Mouse (Mus musculus) left cerebral cortex, postnatal 25 days (tissue): ENCODE results near the gene Usp33. TPM values are rescaled to one million over a fixed set of nuclear protein-coding genes. Genes with fewer than 3 reads are reported as not detected.

Source experiments
- DNase-seq, 2 experiments: peaks; one replicate each; pipeline ENCODE4 v3.0.0; 2022; ENCODE audit warnings: low spot score in 2 of 2, mixed read lengths in 1 of 2
- intact Hi-C: fragments of 180-260 bp; cut with DNase I; formaldehyde crosslinking; loops from one replicate; pipeline ENCODE4 v1.15.1; 2025
- total RNA-seq, 2 experiments: library from RNA; stranded (reverse); gene quantifications; 2 replicates each; pipeline ENCODE4 v1.2.3; 2021

Gene Usp33
- total RNA-seq, 2 experiments from 2014 or later = 129 to 138 TPM

- intact Hi-C loops = no loop called here
- no peak for DNase-seq
Measured at GRCm38 (mm10) chr3:152336085-152336484, 10.2 kb upstream of the Usp33 start.

DNA sequence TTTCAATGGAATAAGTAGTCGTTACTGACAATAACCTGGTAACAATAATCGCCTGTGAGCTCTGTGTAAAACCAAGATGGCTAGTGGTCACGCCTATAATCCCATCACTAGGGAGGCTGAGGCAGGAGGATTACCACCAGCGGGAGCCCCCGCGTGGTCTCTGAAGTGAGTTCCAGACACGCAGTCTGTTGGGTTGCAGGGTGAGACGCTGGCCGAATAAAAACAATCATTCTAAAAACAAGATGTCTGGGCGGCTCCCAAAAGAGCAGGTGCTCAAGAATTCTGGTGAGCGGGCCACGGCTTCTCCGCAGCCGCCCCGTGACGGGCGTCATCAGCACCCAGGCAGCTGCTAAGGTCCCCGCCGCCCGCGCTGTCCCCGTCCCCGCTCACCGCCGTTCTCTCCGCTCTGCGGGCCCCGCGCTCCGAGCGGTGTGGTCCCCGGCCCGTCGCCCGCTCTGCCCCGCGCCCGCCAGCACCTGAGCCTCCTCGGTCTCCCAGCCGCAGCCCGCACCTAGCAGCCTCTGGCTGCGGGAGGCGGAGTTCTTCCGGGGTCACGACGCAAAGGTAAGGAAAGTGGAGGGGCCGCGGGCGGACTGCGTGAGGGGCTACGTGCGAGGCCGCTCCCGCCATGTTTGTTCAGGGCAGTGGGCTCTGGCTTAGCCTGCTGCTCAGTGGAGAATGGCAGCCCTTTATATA, 6.3 kb upstream of the Usp33 start, which contains the start of gene Miga1:
Gene Miga1, minus strand, starts transcription at position 546 of the 696 bp plus-strand sequence.
- intact Hi-C loops = no loop called here
- DNase-seq = peak; percentile 86 to 91

- no peak for DNase-seq
- intact Hi-C loops = no loop called here
Measured at GRCm38 (mm10) chr3:152342961-152343517, 3.2 kb upstream of the Usp33 start.

DNA sequence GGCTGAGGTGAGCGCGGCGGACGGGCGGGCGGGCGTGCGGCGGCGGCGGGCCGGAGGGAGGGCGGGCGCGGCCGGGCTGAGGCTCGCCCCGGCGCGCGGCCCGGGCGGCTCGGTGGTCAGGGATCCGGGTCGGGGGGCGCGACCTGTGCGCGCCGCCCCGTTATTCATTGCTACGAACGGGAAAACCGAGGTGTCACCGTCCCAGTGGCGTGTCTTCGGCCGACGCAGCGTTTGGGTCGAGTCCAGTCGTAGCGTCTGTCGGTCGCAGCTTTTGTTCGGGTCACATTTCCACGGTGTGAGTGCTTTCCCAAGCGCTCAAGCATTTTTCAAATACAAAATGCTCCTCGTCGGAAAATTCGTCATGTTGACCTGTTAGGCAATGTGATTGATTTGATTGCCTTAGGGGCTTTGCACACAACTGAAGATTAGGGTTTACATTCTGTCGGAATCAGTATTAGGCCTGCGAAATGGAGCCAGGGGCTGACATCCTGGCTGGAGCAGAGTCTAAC, 409 bp downstream of the Usp33 start:
- intact Hi-C loops = no loop called here
- peak; percentile 30 to 35 for DNase-seq

GRCm38 (mm10) chr3:152347227-152347626, 949 bp downstream of the Usp33 start:
- intact Hi-C loops = no loop called here

GRCm38 (mm10) chr3:152348011-152348830, 1.9 kb downstream of the Usp33 start:
- no peak for DNase-seq
- intact Hi-C loops = no loop called here

More at GRCm38 (mm10) chr3:152347227-152347626, 949 bp downstream of the Usp33 start:
- no peak for DNase-seq

- DNase-seq = no peak
- intact Hi-C loops = no loop called here
Measured at GRCm38 (mm10) chr3:152350431-152350830, 4.2 kb downstream of the Usp33 start.

DNA sequence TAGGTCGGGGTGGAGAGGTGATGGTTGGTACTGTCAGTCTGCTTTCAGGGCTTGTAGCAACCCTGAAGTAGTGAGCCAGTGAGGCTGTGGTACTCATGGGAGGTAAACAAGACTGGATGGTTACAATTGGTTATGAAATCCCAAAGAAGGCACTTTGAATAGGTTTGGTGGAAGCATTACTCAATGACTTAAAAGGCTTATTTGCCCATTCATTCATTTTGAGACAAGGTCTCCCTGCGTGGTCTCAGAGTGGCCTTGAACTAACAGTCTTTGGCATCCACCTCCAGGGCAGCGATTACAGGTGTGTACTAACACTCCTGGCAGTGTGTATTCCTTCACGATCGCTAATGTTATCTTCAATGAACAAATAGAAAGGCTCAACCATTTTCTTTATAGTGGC, 4.7 kb downstream of the Usp33 start:
- intact Hi-C loops = no loop called here

GRCm38 (mm10) chr3:152352289-152352688, 6.0 kb downstream of the Usp33 start:
- intact Hi-C loops = no loop called here
- DNase-seq = no peak

More for the DNA sequence above, 4.7 kb downstream of the Usp33 start:
- DNase-seq = no peak

GRCm38 (mm10) chr3:152353434-152354177, 7.3 kb downstream of the Usp33 start:
- intact Hi-C loops = no loop called here
- DNase-seq = no peak

DNA sequence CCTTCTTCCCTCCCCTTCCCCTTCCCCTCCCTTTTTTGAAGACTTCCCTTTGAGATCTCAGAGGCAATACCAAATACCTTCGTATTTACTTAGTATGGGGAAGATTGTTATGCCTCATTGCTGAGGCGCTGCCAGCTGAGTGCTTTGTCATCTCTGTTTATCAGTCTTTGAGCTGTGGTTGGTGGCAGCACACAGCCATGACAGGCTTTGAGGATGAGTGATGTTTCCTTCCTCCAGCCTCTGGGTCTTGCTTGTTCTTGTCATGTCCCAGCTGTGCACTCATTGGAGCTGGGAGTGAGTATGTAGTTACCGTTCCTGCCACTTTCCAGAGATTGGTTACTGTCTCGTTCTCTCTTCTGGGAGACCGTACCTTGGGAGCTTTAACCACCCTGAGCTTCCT, 9.1 kb downstream of the Usp33 start:
- intact Hi-C loops = no loop called here
- DNase-seq = no peak

DNA sequence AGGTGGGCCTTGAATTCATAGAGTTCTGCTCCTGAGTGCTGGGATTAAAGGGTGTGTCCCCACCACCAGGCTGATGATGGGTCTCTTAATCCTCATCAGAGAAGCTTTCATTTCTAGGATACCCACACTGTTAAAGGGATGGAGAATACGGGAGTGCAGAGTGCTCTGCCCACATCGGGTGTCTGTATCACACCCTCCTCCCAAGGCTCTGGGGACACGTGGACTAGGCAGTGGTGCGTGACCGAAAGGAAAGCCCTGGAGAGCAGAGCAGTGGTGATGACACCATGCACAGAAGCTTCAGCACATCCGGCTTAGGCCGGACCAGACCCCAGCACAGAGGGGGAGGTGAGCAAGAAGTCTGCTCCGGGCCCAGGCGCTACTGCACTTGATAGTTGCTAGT, 10.5 kb downstream of the Usp33 start:
- intact Hi-C loops = no loop called here
- DNase-seq = no peak

DNA sequence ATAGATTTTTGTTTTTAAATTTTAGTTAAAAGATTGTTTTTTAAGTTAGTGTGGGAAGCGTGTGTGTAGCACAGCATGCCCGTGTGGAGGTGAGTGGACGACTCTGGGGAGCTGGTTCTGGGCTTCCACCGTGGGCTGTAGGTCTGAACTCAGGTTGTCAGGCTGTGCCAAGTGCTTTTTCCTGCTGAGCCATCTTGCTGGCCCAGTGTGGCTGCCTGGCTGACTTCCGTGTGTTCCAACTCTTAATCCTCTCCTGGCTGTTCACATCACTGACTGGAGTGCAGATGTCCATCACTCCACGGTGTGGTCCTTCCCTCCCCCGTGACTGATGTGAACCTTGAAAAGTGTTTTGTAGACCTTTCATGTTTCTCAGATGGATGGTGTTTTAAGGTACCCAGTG, 12.9 kb downstream of the Usp33 start:
- intact Hi-C loops = no loop called here
- DNase-seq = no peak

GRCm38 (mm10) chr3:152364181-152364580, 17.9 kb downstream of the Usp33 start:
- intact Hi-C loops = no loop called here
- DNase-seq = no peak

DNA sequence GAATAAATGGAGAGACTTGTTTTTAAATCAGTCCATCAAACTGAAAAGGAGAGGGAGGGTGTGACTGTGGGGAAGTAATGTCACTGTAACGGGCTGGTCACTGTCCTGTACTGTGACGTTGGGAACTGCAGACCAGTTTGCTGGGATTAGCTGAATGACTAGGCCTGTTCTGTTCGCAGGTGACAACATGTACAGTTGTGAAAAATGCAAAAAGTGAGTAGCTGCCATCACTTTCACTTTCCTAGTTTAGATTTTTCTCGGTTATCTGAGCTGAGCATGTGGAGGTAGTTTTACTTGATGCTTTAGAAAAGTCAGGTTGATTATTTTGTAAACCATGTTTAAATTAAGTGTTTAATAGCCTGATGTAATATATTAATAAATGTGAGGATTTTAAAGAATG, 29.8 kb downstream of the Usp33 start:
- no peak for DNase-seq
- intact Hi-C loops = no loop called here

- DNase-seq = no peak
- intact Hi-C loops = no loop called here
Measured at GRCm38 (mm10) chr3:152384106-152384505, 37.8 kb downstream of the Usp33 start.

- intact Hi-C loops = loop anchor here (2.0 to 5.0 kb wide), 3 partner anchors 81 to 352 kb away; partner anchors contain the start of gene Ak5
- peak; percentile 89 to 93 for DNase-seq
Measured at GRCm38 (mm10) chr3:152395350-152396277, 49.3 kb downstream of the Usp33 start, which contains the start of gene Zzz3. Zzz3 (plus strand) TSS chr3:152395473.

- intact Hi-C loops = loop anchor here (2.0 to 5.0 kb wide), 3 partner anchors 80 to 351 kb away; partner anchors contain the start of gene Ak5
- peak; percentile 96 to 98 for DNase-seq
Measured at GRCm38 (mm10) chr3:152396278-152396987, 50.2 kb downstream of the Usp33 start.
